Mouse (Mus musculus): Measurements from ENCODE around the gene Cbx4. TPM values are rescaled to one million over a fixed set of nuclear protein-coding genes. Genes with fewer than 3 reads are reported as not detected.

The Cbx4 gene
- polyA plus RNA-seq, 1 experiment from 2014 or later, result 16.5 TPM

DNA sequence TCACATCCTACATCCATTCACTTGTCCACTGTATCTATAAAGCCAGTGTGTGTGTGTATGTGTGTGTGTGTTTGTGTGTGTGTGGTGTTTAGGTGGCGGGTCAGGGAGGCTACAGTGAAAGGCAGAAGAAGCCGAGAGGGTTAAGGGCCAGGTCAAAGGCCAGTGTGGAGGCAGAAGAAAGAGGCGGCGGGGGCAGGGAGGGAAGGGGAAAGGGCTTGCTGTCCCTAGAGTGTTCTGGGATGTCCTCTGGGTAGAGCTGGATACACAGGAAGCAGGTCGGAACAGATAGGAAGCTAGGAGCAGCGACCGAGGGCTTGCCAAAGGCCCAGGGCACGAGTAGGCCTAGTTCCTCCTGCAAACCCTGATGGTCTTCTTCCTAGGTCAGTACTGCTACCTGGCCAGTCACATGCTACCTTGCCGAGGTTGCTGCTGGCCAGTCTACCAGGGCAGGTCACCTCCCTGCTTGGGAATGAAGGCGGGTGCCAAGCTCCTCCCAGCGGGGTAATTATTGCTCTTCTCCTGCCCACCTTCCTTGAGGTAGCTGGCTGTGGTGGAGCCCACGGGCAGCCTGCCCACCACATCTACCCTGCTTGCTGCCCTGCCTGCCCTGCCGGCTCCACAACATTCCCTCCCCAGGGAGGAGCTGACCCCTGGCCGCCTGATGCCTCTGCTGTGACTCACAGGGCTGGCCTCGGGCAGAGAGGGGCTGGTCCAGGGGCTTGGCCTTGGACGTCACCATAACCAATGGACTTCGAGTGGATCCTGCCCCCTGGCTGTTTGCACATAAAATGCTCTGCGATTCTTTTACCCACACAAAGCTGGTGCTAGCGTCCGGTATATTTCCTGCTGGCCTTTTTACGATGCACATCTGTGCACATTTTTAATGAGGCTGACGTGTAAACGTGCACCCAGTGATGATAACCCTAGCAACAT, 40.2 kb upstream of the Cbx4 start:
- Histone ChIP-seq H3K9ac (replicated peaks) (peak overlapping the region; percentile 5; the same call in 1 of the 2 replicates), H3K27ac (replicated peaks) (peak overlapping the region; percentile 58), H3K36me3 (no peaks in the 10 kb centered on the region), H3K9me3 (no peaks in the 10 kb centered on the region), H3K27me3 (no peaks in the 10 kb centered on the region), H3K4me3 (no peak overlapping the region), H3K4me1 (peaks cover 44% of the 10 kb centered on the region), H3K4me2 (replicated peaks) (no peak overlapping the region)
- peak; percentile 60 for ATAC-seq (replicated peaks)
- WGBS, result 44% methylated on average over 23 of the region's 23 CpGs

DNA sequence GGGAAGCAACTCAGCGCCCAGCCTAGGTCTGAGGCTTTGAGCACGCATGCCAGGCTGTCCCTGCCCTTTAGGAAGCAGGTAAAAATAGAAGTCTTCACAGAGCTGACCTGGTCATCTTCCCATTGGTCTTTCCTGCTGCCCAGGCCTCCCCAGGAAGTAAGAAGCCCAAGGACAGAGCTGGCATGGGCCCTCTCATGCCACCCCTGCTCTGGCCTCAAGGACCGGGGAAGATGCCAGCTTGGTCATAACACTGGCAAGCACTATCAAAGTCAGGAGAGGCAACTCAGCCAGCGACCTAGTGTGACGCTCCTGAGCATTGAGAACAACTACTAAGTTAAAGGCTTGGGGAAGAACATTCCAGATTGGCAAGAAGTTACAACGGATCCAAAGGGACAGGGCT, 38.5 kb upstream of the Cbx4 start:
- 93% methylated on average over 6 of the region's 6 CpGs for WGBS
- Histone ChIP-seq H3K4me3 (no peak overlapping the region), H3K4me2 (replicated peaks) (no peak overlapping the region), H3K27ac (replicated peaks) (no peak overlapping the region), H3K9me3 (no peaks in the 10 kb centered on the region), H3K4me1 (peaks cover 34% of the 10 kb centered on the region), H3K27me3 (no peaks in the 10 kb centered on the region), H3K36me3 (no peaks in the 10 kb centered on the region), H3K9ac (replicated peaks) (no peak overlapping the region)
- no peak for ATAC-seq (replicated peaks)

DNA sequence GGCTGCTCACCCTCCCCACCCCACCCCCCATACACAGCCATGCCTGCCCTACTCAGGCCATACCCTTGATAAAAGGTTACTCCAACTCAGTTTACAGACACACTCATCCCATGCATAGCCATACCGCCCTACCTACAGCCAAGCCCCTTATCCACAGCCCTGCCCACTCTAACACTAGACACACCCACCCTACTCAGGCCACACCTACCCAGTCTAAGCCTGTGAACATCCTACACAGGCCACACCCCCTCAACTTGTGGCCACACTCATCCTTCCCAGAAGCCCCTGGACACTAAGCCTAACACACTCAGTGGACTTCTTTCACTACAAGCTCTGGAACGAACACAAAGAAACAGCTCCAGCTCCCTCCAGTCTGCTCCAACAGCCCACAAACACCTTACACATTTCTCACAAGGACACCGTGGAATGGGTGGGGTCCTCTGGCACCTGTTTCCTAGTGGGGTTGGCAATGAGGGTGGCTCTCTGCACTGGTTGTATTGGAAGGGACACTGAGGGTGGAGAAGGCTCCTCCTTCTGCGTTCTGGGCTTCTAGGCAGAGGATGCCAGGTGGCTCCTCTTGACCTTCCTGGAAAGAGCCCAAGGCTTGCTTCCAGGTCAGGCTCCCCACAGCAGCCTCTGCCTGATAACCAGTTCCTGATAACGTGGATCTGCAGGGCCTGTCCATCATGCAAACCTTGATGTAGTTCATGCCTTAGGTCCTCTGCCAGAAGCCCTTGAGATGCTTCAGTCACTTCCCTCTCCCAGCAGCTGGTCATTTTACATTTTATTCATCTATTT, 37.7 kb upstream of the Cbx4 start:
- H3K4me2 ChIP-seq (replicated peaks), result no peak overlapping the region
- H3K27ac ChIP-seq (replicated peaks), result no peak overlapping the region
- no peaks in the 10 kb centered on the region for H3K36me3 ChIP-seq
- H3K4me3 ChIP-seq, result no peak overlapping the region
- H3K9ac ChIP-seq (replicated peaks), result no peak overlapping the region
- H3K4me1 ChIP-seq, result peaks cover 33% of the 10 kb centered on the region
- ATAC-seq (replicated peaks), result no peak
- no peaks in the 10 kb centered on the region for H3K9me3 ChIP-seq
- 79% methylated on average over 5 of the region's 5 CpGs for WGBS
- H3K27me3 ChIP-seq, result no peaks in the 10 kb centered on the region

DNA sequence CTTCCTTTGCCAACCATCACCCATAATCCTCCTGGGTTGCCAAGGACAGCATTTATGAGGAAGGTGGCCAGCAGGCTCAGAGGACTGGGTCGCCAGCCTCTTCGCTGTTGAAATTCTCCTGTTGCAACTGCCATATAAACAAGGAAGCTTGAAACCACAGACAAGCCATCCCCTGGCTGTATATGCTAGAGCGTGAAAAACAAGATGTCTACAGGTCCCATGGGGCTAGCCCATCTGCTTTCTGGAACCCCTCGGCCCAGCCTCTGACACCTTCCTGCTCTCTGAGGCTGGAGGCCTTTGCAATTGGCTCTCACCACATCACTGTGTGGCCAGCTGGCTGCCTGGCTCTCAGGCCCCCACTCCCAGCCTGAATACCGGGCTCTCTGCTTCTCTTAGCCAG, 36.4 kb upstream of the Cbx4 start:
- H3K27ac ChIP-seq (replicated peaks), result no peak overlapping the region
- 88% methylated on average over 5 of the region's 5 CpGs for WGBS
- no peak overlapping the region for H3K4me2 ChIP-seq (replicated peaks)
- no peak overlapping the region for H3K9ac ChIP-seq (replicated peaks)
- no peaks in the 10 kb centered on the region for H3K27me3 ChIP-seq
- no peaks in the 10 kb centered on the region for H3K9me3 ChIP-seq
- H3K4me1 ChIP-seq, result peaks cover 27% of the 10 kb centered on the region
- H3K4me3 ChIP-seq, result no peak overlapping the region
- no peaks in the 10 kb centered on the region for H3K36me3 ChIP-seq
- ATAC-seq (replicated peaks), result no peak

DNA sequence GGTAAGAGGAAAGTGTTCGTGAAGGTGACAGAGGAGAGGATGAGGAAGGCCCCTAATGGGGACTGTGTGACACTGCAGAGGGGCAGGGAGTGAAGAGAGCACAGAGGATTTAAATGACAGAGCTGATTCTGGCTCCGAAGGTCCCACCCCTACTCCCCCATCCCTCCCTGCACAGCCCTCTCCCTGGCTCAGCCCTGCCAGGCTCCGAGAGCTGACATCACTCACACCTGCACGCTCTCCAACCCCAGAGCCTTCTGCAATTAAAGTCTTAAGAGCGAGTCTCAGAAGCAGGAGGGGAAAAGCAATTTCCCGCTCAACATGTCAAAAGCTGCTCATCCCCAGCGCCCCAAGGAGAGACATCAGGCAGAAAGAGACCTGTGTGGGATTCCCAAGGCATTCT, 32.9 kb upstream of the Cbx4 start:
- WGBS, result 18% methylated on average over 7 of the region's 7 CpGs
- ATAC-seq (replicated peaks), result peak; percentile 57; the same call in 1 of the 2 replicates
- Histone ChIP-seq H3K4me2 (replicated peaks) (no peak overlapping the region), H3K27ac (replicated peaks) (0 out of 2 replicates have a peak overlapping the region, but pooled peaks have one; percentile 34), H3K27me3 (no peaks in the 10 kb centered on the region), H3K9ac (replicated peaks) (0 out of 2 replicates have a peak overlapping the region, but pooled peaks have one; percentile 2), H3K9me3 (no peaks in the 10 kb centered on the region), H3K4me1 (peaks cover 13% of the 10 kb centered on the region; the same call in 1 of the 2 replicates), H3K36me3 (no peaks in the 10 kb centered on the region), H3K4me3 (no peak overlapping the region)

DNA sequence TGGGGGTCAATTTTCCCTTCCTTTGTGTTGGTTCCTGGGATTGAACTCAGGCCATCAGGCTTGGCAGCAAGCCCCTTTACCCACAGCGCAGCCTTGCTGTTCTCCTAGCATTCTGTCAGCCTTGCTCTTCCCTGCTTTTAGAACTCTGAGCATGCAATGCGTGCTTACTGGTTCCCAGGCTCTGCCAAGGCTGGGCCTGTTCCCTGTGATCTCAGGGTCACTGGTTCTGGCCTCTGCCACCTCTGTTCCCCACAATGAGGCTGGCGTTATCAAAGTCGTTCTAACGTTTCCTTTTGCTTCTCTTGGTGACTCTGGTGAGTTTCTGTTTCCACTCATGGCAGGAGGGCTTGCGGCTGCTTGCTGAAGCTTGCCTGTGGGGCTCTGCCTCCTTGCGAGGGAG, 31.9 kb upstream of the Cbx4 start:
- Histone ChIP-seq H3K4me2 (replicated peaks) (no peak overlapping the region), H3K36me3 (no peaks in the 10 kb centered on the region), H3K9me3 (no peaks in the 10 kb centered on the region), H3K9ac (replicated peaks) (no peak overlapping the region), H3K4me1 (peaks cover 13% of the 10 kb centered on the region; the same call in 1 of the 2 replicates), H3K27me3 (no peaks in the 10 kb centered on the region), H3K27ac (replicated peaks) (no peak overlapping the region), H3K4me3 (no peak overlapping the region)
- WGBS, result 55% methylated on average over 7 of the region's 7 CpGs
- ATAC-seq (replicated peaks), result no peak

DNA sequence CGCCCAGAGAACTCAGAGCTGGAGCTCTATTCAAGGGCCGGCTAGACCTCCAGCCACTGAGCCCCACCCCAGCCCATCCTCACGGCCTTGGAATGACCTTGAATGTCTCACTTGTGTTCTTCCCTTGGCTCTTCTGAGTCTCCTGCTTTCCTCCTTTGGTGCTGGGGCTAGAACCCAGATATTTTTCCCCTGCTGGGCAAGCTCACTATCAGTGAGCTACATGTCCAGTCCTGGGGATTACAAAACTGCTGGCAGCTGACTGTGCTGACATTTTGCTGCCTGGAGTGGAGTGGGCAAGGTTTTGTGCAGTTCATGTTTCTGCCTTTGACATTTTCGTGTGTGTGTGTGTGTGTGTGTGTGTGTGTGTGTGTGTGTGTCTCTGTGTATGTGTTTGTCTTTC, 31.0 kb upstream of the Cbx4 start:
- Histone ChIP-seq H3K4me2 (replicated peaks) (no peak overlapping the region), H3K9ac (replicated peaks) (no peak overlapping the region), H3K4me1 (peaks cover 13% of the 10 kb centered on the region; the same call in 1 of the 2 replicates), H3K27ac (replicated peaks) (no peak overlapping the region), H3K27me3 (no peaks in the 10 kb centered on the region), H3K36me3 (no peaks in the 10 kb centered on the region), H3K4me3 (no peak overlapping the region), H3K9me3 (no peaks in the 10 kb centered on the region)
- WGBS, result 68% methylated on average over 4 of the region's 4 CpGs
- no peak for ATAC-seq (replicated peaks)

DNA sequence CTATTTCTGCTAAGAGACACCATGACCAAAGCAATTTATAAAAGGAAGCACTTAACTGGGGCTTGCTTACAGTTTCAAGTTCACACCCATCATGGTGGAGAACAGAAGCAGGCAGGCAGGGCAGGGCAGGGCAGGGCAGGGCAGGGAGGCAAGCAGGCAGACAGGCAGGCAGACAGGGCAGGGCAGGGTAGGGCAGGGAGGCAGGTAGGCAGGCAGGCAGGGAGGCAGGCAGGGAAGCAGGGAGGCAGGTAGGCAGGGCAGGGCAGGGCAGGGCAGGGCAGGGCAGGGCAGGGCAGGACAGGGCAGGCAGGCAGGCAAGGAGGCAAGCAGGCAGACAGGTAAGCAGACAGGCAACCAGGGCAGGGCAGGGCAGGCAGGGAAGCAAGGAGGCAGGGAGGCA, 26.7 kb upstream of the Cbx4 start:
- Histone ChIP-seq H3K27ac (replicated peaks) (no peak overlapping the region), H3K4me1 (no peaks in the 10 kb centered on the region), H3K36me3 (no peaks in the 10 kb centered on the region), H3K9ac (replicated peaks) (no peak overlapping the region), H3K4me2 (replicated peaks) (no peak overlapping the region), H3K9me3 (no peaks in the 10 kb centered on the region), H3K4me3 (no peak overlapping the region), H3K27me3 (no peaks in the 10 kb centered on the region)
- no peak for ATAC-seq (replicated peaks)

DNA sequence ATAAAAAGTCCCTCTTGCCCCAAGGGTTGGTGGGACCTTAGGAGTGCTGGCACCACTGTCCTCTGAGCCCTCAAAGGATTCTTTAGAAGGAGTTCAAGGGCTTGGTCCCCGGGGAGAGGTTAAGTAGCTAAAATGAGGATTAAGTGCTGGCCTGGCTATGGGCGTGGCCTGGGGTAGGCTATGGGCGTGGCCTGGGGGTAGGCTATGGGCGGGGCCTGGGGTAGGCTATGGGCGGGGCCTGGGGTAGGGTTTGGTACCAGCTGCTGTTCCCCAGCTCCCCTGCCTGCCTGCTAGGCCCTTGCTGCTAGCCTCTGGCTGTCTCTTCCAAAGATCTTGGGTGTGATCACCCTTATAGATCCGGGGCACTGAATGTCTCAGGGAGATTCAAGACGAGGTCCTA, 25.3 kb upstream of the Cbx4 start:
- no peaks in the 10 kb centered on the region for H3K9me3 ChIP-seq
- H3K4me3 ChIP-seq, result no peak overlapping the region
- 9% methylated on average over 7 of the region's 7 CpGs for WGBS
- H3K36me3 ChIP-seq, result no peaks in the 10 kb centered on the region
- no peak for ATAC-seq (replicated peaks)
- H3K27ac ChIP-seq (replicated peaks), result no peak overlapping the region
- H3K4me1 ChIP-seq, result no peaks in the 10 kb centered on the region
- no peak overlapping the region for H3K9ac ChIP-seq (replicated peaks)
- no peak overlapping the region for H3K4me2 ChIP-seq (replicated peaks)
- no peaks in the 10 kb centered on the region for H3K27me3 ChIP-seq

DNA sequence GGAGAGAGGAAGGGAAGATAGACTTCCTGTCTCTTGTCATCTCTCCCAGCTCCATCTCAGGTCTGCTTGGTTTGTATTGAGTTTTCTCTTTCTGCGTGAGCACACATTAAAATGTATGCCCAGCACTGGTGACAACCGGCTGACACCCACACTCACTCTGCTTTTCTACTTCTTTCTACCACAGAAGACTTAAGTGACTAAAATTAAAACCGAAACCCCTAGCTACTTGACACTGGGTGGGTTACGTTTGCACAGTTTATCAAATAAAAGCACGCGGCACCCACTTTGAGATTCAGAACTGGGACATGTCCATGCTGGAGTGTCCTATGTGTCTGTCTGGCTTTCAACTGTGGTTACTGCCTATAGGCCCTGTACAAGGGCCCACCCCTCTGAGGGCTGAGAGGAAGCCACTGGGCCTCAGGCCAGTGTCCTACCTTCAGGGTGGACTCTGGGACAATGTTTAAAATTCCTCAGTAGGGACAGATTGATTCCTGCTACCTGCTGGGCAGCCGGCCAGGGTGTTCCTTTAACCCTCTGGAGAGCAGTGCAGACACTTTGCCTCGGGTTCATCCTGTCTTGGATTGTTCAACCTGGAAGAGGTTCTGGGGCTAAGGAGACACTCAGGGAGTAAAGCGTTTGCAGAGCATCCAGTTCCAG, 23.5 kb upstream of the Cbx4 start:
- H3K27ac ChIP-seq (replicated peaks), result no peak overlapping the region
- no peaks in the 10 kb centered on the region for H3K9me3 ChIP-seq
- no peak overlapping the region for H3K4me3 ChIP-seq
- H3K4me2 ChIP-seq (replicated peaks), result no peak overlapping the region
- no peaks in the 10 kb centered on the region for H3K27me3 ChIP-seq
- H3K9ac ChIP-seq (replicated peaks), result no peak overlapping the region
- WGBS, result 79% methylated on average over 9 of the region's 9 CpGs
- no peaks in the 10 kb centered on the region for H3K36me3 ChIP-seq
- no peak for ATAC-seq (replicated peaks)
- no peaks in the 10 kb centered on the region for H3K4me1 ChIP-seq

DNA sequence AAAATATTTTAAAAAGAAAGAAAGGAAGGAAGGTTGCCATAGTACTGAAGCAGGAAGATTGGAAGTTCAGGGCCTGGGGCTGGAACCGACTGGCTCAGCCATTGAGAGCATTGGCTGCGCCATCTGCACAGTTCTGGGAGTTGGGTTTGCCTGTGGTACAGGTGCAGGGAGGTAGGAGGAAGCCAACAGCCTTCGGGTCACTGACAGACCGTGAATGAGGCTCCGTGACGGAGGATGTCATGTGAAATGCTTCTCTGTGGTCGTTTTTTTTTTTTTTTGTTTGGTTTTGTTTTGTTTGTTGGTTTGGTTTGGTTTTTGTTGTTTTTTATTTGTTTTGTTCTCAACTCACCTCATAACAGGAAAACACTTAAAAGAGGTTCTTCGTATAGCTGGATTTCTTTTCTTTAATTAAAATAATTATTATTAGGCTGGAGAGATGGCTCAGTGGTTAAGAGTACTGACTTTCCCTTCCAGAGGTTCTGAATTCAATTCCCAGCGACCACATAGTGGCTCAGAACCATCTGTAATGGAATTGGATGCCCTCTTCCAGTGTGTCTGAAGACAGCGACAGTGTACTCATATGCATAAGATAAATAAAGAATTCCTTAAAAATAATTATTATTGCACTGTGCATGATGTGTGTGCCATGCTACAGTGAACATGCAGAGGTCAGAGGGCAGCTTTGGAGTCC, 22.7 kb upstream of the Cbx4 start:
- H3K4me1 ChIP-seq, result no peaks in the 10 kb centered on the region
- no peak overlapping the region for H3K27ac ChIP-seq (replicated peaks)
- H3K9ac ChIP-seq (replicated peaks), result no peak overlapping the region
- no peak for ATAC-seq (replicated peaks)
- H3K4me3 ChIP-seq, result no peak overlapping the region
- no peaks in the 10 kb centered on the region for H3K27me3 ChIP-seq
- no peak overlapping the region for H3K4me2 ChIP-seq (replicated peaks)
- H3K36me3 ChIP-seq, result no peaks in the 10 kb centered on the region
- 77% methylated on average over 10 of the region's 10 CpGs for WGBS
- no peaks in the 10 kb centered on the region for H3K9me3 ChIP-seq

Data from forebrain, embryonic 15.5 days (tissue).